Mouse (Mus musculus) heart, postnatal 0 days (tissue): ENCODE measurements at regions not wholly inside any gene's neighbourhood (a gene's known extent, or its start where the extent isn't known, plus 50 kb on each side); places are given as distances from the start of the nearest gene placed in this dataset.
"Not testable (repeated sequence)": the region's sequence is repeated elsewhere in the genome, so short reads cannot be mapped to it uniquely, and the experiment has no call there.

Experiments used
- ATAC-seq: fragments of 200-750 bp; cut with Nextera tagmentation; 2 replicates; pipeline ENCODE4 v1.8.0; 2017; ENCODE audit warnings: low read depth, moderate number of reproducible peaks, moderate library complexity; ENCODE audit not compliant: insufficient read depth
- DNase-seq: peaks from one replicate; pipeline ENCODE4 v3.0.0-alpha.2; 2016; ENCODE audit warnings: low spot score
- H3K27ac ChIP-seq: fragments of 300-500 bp; sonication (generic); 2 replicates; pipeline ENCODE4 v1.5.1; 2014; ENCODE audit warnings: low read depth, mild to moderate bottlenecking
- H3K27me3 ChIP-seq: fragments of 300-500 bp; sonication (generic); 2 replicates; pipeline ENCODE4 v1.6.1; 2014; ENCODE audit warnings: low read length, mixed read lengths; ENCODE audit not compliant: control insufficient read depth, insufficient read depth
- H3K36me3 ChIP-seq: fragments of 300-500 bp; sonication (generic); replicated peaks from 2 replicates; pipeline ENCODE4 v1.6.1; 2014; ENCODE audit warnings: low read length, mixed read lengths; ENCODE audit not compliant: control insufficient read depth, insufficient read depth
- H3K4me1 ChIP-seq: fragments of 300-500 bp; sonication (generic); 2 replicates; pipeline ENCODE4 v1.6.1; 2014; ENCODE audit warnings: antibody characterized with exemption; ENCODE audit not compliant: control insufficient read depth, insufficient read depth
- H3K4me2 ChIP-seq: fragments of 300-500 bp; sonication (generic); 2 replicates; pipeline ENCODE4 v1.6.1; 2014; ENCODE audit warnings: low read depth, mild to moderate bottlenecking, low read length, moderate library complexity
- H3K4me3 ChIP-seq: fragments of 300-500 bp; sonication (generic); 2 replicates; pipeline ENCODE4 v1.5.1; 2014; ENCODE audit warnings: low read depth, low read length
- H3K9ac ChIP-seq: fragments of 300-500 bp; sonication (generic); replicated peaks from 2 replicates; pipeline ENCODE4 v1.6.1; 2014; ENCODE audit warnings: low read depth, low read length, mixed read lengths
- H3K9me3 ChIP-seq: fragments of 300-500 bp; sonication (generic); replicated peaks from 2 replicates; pipeline ENCODE4 v1.6.1; 2016; ENCODE audit warnings: low read length; ENCODE audit not compliant: control insufficient read depth
- CTCF ChIP-seq: IDR thresholded peaks from 2 replicates; pipeline ENCODE4 v1.5.1; 2016; ENCODE audit warnings: antibody characterized with exemption, control low read depth, low read depth
- EP300 ChIP-seq: IDR thresholded peaks from 2 replicates; pipeline ENCODE4 v1.6.1; 2016; ENCODE audit warnings: antibody characterized with exemption, low read depth
- WGBS: fragments of 180-500 bp; shearing (Covaris S2); extraction: QIAGEN DNeasy Blood & Tissue Kit; methylation state at CpG from one replicate; pipeline ENCODE4 v1.1.7; 2014; 5-methylcytosine and 5-hydroxymethylcytosine counted together

GRCm38 (mm10) chr14:13055198-13055597 lies 229.4 kb upstream of the Synpr start:
- 67% methylated on average over 2 of the region's 2 CpGs for WGBS
- Histone ChIP-seq H3K9me3 (no peaks in the 10 kb centered on the region), H3K27me3 (no peaks in the 10 kb centered on the region)

GRCm38 (mm10) chr14:13042536-13042935 lies 219.7 kb upstream of the Cadps start:
- not testable (repeated sequence) for H3K4me1 ChIP-seq, H3K36me3 ChIP-seq, ATAC-seq, H3K4me3 ChIP-seq, H3K9ac ChIP-seq, DNase-seq, H3K27me3 ChIP-seq, H3K4me2 ChIP-seq, H3K9me3 ChIP-seq, H3K27ac ChIP-seq
- 24% methylated on average over 3 of the region's 3 CpGs for WGBS

More at GRCm38 (mm10) chr14:13055198-13055597, 229.4 kb upstream of the Synpr start:
- no peak overlapping the region for H3K27ac ChIP-seq
- DNase-seq: no peak
- no peak overlapping the region for H3K4me3 ChIP-seq
- H3K36me3 ChIP-seq: no peaks in the 10 kb centered on the region
- H3K9ac ChIP-seq: no peak overlapping the region
- H3K4me1 ChIP-seq: no peaks in the 10 kb centered on the region
- TF ChIP-seq CTCF (no peak), EP300 (no peak)
- no peak for ATAC-seq
- H3K4me2 ChIP-seq: no peak overlapping the region

- DNase-seq: no peak
- 82% methylated on average over 1 of the region's 1 CpGs for WGBS
- Histone ChIP-seq H3K4me1 (no peaks in the 10 kb centered on the region), H3K36me3 (no peaks in the 10 kb centered on the region), H3K9me3 (no peaks in the 10 kb centered on the region), H3K27ac (no peak overlapping the region), H3K4me2 (no peak overlapping the region), H3K4me3 (no peak overlapping the region), H3K9ac (no peak overlapping the region), H3K27me3 (no peaks in the 10 kb centered on the region)
- ATAC-seq: no peak
- TF ChIP-seq CTCF (no peak), EP300 (no peak)
These were observed 218.9 kb upstream of the Cadps start for GRCm38 (mm10) chr14:13041741-13042140.

GRCm38 (mm10) chr14:13040176-13040575 lies 217.3 kb upstream of the Cadps start:
- H3K4me2 ChIP-seq: no peak overlapping the region
- no peak overlapping the region for H3K9ac ChIP-seq
- no peak overlapping the region for H3K4me3 ChIP-seq
- no peak for DNase-seq
- no peaks in the 10 kb centered on the region for H3K36me3 ChIP-seq
- no peaks in the 10 kb centered on the region for H3K4me1 ChIP-seq
- H3K27me3 ChIP-seq: no peaks in the 10 kb centered on the region
- ATAC-seq: no peak
- no peak overlapping the region for H3K27ac ChIP-seq
- no peaks in the 10 kb centered on the region for H3K9me3 ChIP-seq
- 83% methylated on average over 2 of the region's 2 CpGs for WGBS
- TF ChIP-seq EP300 (no peak), CTCF (no peak)

GRCm38 (mm10) chr14:13037426-13037825 lies 214.5 kb upstream of the Cadps start:
- DNase-seq (no peak), ATAC-seq (no peak)
- Histone ChIP-seq H3K9me3 (no peaks in the 10 kb centered on the region), H3K4me3 (no peak overlapping the region), H3K27me3 (no peaks in the 10 kb centered on the region), H3K4me2 (no peak overlapping the region), H3K4me1 (no peaks in the 10 kb centered on the region), H3K27ac (no peak overlapping the region), H3K36me3 (no peaks in the 10 kb centered on the region), H3K9ac (no peak overlapping the region)
- WGBS: 77% methylated on average over 2 of the region's 2 CpGs
- TF ChIP-seq CTCF: no peak
- TF ChIP-seq EP300: no peak

- H3K27ac ChIP-seq: no peak overlapping the region
These were observed 206.9 kb upstream of the Cadps start for GRCm38 (mm10) chr14:13029794-13030193.

More at GRCm38 (mm10) chr14:13029794-13030193, 206.9 kb upstream of the Cadps start:
- Histone ChIP-seq H3K9ac (no peak overlapping the region), H3K36me3 (no peaks in the 10 kb centered on the region), H3K4me3 (no peak overlapping the region), H3K4me1 (no peaks in the 10 kb centered on the region), H3K4me2 (no peak overlapping the region), H3K27me3 (no peaks in the 10 kb centered on the region), H3K9me3 (no peaks in the 10 kb centered on the region)
- DNase-seq: no peak
- 63% methylated on average over 2 of the region's 2 CpGs for WGBS
- ATAC-seq: no peak
- TF ChIP-seq CTCF: no peak
- no peak for TF ChIP-seq EP300
